Mouse (Mus musculus) mature B cell (primary cell): Measurements from ENCODE around the gene Oip5.
"Not testable (repeated sequence)": the region's sequence is repeated elsewhere in the genome, so short reads cannot be mapped to it uniquely, and the experiment has no call there.

ENCODE experiments used
- in situ Hi-C: fragments of 300-500 bp; cut with MboI; formaldehyde crosslinking; loops from 2 replicates; pipeline ENCODE4 v1.14.3; 2019

Gene Oip5

DNA sequence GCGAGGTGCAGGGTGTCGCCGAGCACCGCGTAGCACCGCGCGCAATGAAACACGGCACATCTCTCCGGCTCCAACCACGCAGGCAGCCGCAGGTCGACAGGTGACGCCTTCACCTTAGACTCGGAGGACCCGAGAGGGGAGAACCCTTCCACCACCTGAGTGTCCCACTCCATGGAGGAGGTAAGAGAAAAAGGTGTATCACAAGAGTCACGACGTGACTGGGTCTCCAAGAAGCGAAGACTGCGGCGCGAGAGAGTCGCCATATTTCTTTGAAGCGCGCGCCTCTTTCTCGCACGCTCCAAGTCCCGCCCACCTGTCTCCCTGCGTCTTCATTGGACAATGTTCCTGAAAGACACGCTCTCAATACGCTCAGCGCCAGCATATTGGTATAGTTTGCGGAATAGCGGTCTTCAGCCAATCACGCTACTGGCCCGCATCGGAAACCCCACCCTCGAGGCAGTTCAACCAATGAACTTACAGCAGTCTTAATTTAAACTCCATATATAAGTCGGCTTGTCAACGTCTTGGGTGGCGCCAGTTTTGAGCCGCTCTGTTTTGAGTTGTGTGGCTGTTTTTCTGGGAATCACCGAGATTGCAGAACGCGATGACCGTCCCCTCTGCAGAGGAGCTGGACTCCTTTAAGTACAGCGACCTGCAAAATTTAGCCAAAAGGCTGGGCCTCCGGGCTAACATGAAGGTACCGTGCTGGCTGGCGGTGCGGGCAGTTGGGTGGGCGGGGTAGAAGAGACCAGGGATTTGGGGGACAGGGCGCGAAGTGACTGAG, at the start of gene Oip5, which contains the start of gene Nusap1:
TSS of gene Oip5 (minus strand) at position 271 of the 784 bp plus-strand sequence.
TSS of gene Nusap1 (plus strand) at position 100 of the 784 bp plus-strand sequence.
- in situ Hi-C loops = no loop called here

DNA sequence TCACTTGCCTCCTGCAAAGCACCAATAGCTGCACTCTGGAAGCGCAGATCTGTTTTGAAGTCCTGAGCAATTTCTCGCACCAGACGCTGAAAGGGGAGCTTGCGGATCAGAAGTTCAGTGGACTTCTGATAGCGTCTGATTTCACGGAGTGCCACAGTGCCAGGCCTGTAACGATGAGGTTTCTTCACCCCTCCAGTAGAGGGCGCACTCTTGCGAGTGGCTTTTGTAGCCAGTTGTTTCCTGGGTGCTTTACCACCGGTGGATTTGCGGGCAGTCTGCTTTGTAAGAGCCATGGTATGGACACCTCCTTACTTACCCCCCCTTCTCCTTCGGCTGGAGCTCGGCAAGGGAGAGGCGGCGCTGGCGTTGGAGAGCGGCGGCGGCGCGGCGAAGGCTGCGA, 47.5 kb upstream of the Oip5 start:
- in situ Hi-C loops = not testable (repeated sequence)

DNA sequence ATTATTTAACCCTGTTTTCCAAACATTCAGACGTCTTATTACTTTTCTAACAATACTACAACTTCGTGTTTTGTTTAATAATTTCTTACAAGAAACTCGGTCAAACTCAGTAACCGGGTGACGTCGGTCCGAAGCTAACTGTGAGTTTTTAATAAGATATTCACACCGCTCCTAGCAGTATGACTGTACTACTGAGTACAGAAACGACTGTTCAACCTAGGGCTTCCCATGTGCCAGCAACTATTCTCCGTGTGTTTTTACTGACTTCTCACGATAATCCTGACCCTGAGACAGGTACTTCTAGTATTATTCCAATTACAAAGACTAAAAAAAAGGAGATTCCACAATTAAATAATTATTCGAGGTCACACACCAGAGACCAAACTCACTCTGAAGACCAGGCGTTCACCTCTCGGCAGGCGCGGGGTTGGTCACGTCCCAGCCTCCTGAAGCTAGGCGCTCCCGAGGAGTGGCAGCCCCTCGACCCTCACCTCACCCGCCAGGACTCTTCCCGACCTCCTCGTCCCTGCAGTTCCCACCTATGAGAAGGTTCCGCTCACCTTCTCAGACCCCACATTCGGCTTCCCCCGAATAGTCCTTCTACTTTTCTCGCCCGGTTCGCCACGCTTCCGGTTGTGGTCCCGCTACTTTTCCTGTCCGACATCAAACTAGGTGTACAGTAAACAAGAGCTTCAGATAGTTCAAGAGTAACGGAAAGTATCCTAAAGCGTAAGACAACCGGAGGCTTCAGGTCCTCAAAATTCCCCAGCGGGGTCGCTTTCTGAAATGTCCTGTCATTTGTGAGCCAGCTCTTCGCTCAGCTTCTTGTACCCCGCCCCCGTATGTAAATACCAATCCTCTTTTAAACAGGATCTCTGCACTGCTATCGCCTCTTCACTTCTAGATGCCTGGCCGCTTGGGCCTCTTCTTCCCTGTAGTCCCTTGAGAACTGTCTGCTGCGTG, 44.2 kb upstream of the Oip5 start, which contains the start of gene Ndufaf1:
TSS of gene Ndufaf1 (minus strand) at position 608 of the 963 bp plus-strand sequence.
- in situ Hi-C loops = no loop called here

DNA sequence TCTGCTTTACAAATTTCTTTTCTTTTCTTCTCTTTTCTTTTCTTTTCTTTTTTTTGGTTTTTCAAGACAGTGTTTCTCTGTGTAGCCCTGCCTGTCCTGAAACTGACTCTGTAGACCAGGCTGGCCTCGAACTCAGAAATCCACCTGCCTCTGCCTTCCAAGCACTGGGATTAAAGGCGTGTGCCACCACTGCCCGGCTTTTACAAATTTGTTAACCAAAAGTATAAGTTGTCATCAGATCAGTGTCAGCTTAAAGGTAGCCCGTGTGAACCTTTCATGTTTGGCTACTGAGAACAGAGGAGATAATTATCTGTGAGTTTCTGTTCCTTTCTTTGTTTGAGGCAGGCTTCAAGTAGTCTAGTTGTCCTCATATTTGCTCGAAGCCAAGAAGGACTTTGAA, 26.0 kb upstream of the Oip5 start:
- in situ Hi-C loops = no loop called here

DNA sequence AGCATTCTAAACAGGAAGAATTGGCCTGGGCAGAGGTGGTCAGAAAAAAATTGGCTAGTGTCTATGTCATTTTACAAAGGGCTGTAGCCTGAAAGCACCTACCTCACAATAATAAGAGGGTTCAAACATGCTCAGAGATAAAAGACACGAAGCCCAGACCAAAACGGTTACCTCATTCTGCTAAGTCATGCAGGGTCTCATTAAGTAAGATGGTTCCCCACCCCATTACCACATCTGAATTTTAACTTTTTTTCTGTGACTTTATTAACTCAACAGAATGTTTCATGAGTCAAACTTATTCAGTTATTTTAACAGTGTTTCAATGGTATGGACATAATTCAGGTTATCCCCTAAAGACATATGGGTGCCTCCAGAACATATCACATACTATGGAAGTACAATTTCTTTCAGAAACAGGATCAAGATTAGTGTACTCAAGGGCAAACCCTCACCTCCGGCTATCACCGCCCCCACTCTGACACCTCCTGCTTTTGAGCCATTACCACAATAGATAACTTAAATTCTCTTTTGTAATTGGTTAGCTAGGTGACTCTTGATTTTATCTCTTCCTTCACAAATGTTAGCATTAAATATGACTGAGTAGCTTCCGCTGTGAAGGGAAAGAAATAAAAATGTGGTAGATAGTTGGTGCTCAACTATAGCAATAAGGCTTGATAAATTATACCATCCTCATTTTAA, 23.1 kb upstream of the Oip5 start:
- in situ Hi-C loops = no loop called here

DNA sequence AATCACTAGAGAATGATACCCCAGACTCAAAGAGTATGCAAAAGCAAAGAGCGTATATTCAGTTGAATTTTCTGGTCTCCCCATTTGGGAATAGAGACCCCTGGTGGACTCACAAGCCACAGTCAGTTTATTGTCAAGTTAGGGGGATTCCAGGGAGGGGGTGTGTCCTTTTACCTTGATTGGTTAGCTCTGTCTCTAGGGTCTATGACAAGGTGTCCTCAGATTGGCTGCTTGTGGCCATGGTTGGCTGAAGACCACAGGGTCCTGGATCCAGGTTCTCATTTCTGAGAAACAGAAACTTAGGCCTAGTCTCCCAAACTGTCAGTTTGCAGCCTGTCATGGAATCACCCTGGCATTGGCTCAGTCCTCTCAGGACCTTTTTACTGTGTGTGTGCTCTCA, 18.5 kb upstream of the Oip5 start:
- in situ Hi-C loops = no loop called here

DNA sequence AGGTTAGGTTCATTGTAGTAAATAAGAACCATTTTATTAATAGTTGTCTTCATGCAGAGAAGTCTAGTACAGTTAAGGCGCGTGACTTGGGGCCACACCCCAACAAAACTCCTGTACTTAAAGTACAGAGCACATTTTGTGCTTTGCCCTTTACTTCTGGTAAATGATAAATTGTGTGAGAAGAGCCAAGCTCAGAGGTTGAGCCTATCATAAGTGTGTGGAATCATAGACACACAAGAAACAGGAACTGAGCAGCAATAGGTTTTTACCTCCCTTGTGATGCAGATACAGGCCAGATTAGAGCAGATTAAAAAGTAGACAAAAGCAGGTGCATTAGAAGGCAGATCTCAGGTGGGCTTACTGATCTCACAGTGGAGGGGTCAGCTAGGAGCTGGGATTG, 3.0 kb upstream of the Oip5 start:
- in situ Hi-C loops = no loop called here

DNA sequence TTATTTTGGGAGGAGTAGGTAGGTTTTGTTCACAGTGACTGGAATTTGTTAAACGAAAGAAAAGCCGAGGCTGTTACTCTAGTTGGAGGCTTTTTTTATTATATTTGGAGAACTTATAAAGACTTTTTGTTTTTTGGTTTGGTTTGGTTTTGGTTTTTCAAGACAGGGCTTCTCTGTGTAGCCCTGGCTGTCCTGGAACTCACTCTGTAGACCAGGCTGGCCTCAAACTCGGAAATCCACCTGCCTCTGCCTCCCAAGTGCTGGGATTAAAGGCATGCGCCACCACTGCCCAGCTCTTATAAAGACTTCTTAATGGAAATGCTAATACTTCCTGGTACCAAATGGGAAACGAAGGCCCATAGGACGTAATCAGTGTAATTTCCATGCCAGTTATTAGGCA, 733 bp upstream of the Oip5 start:
- in situ Hi-C loops = not testable (repeated sequence)

DNA sequence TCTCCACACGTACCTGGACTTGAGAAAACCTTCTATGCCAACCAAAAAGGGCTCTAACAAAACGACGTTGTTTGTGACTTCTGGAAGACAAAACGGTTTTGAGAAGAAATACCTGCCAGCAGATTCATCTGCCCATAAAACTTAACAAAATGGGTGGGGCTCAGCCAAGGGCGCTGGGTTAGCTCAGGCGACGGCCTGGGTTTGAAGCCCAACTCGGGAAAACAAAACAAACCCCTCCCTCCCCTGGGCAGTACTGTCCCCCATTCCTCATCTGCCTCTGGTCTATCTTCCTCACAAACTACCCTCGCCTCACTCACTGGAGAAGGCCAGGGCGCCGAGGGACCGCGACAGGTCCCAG, 449 bp downstream of the Oip5 start:
- in situ Hi-C loops = no loop called here

DNA sequence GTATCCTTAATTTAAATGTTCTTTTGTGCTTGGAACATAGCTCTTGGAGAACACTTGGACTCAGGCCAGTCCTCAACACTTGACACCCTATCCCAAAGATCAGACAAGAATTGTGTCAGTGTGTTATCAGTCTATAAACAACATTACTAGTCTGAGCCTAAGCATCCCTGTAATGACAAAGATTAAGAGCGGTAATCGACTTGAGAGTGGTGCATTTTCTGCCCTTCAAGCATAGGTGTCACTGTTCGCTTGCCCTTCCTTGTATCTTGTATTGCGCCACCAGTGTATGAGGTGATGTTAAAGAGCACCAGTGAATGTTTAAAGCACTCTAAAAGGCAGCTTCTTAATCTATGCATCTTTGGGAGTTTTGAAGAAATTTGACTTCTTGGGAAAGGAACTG, 11.2 kb downstream of the Oip5 start:
- in situ Hi-C loops = no loop called here

DNA sequence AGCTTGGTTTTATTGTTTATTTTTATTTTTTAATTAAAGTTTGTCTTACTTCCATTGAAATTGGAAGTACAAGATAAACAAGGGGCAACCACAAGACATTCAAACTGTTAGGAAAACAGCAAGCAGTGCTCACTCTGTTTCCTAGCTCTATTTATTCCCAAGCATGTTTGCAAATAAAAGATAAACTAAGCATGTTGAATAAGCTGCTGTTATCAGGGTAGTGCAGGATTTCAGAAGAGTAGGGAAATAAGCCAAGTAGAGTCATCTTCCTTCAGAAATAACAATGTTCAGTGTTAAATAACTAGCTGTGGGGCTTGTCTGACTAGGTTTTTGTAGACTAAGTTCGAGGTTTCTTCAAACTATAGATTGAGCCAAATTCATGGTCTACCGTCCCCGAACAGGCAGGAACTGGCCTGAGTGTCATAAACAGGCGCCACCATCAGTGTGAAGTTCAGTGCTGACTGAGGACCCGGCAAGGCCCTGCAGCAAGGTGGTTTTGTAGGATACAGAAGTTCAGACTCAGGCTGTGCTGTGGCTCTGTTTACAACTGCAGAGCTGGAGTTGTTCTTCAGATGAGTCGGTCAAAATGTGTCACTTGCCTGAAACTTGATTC, 12.8 kb downstream of the Oip5 start:
- in situ Hi-C loops = no loop called here

DNA sequence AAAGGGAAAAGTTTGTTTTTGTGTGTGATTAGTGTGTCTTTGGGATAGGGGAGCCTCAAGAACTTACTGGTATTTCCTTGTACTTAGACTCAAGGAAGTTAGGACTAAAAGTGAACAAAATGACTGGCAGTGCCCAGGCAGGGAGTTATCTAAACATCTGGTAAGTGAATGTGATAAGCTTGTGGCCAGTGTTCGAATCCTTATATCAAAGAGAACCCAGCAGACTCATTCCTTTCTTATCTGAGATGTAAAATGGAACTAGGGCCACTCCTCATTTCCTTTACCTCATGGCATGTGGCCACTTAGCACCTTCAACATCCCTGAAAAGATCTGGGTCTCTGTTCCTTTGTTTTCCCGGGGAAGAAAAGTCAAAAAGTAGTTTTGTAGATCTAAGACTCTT, 14.4 kb downstream of the Oip5 start:
- in situ Hi-C loops = no loop called here

DNA sequence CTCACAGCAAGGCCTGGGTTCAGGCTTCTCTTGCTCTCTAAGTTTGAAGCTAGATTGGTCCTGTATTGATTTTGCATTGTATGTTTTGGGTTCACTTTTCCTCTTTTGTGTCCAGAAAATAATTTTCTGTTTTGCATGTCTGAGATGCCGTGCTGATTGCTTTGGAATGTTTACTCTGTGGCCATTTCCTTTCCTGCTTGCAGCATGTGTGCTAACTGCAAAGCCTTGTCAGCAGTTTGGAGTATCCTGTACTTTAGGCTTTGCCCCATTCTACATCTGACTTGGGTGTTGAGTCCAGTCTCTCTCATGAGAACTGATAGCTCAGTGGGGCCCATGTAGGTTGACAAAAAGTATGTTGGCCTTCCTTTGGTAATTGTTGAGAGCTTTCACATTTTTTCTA, 15.8 kb downstream of the Oip5 start:
- in situ Hi-C loops = no loop called here

DNA sequence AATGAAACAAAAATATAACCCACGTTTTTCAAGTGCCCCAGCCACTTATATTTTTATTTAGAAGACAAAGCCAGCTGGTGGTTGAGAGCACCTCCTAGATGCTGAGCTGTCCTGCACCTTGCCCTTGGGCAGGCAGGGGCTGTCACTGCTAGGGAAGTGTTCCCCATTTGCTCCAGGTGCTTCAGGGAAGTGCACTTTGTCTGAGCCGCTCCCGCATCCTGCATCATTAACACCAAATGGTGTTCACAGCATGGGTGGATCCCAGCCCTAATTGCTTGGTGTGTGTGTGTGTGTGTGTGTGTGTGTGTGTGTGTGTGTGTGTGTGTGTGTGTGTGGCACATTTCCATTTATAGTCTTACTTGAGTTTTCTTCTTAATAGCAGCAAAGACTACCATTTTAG, 16.7 kb downstream of the Oip5 start:
- in situ Hi-C loops = not testable (repeated sequence)

DNA sequence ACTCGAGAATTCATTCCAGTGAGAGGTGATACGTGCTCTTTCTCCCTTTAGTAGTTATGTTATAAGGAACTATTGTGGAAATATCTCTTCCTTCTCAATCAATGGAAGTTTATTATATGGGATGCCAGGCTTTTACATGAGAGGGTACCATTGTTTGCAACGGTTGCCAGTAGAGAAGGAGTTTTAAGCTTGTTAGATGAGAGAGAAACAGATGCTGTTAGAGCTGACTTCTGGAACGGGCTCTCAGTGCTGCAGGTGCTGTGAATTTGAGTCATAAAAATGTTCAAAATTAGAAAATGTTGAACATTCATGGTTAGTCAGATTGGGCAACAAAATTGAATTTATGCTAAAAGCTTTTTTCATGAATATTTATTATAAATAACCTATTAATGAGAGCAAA, 17.2 kb downstream of the Oip5 start:
- in situ Hi-C loops = no loop called here

DNA sequence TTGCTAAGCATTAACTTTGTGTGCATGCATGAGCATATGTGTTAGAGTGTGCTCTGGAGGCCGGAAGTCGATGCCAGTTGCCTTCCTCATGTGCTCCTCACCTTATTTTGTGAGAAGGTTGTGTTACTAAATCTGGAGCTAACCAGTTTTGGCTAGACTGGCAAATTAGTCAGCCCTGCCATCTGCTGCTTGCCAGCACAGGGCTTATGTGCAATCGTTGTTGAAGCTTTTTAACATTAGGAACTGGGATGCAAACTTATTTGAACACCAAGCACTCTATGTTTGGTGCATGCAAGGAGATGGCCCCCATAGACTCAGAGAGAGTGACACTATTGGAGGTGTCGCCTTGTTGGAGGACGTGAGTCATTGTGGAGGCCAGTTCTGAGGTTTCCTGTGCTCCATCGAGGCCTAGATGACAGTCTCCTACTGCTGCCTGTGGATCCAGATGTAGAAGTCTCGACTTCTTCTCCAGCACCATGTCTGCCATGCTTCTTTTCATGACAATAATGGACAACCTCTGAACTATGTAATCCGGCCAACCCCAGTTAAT, 21.4 kb downstream of the Oip5 start:
- in situ Hi-C loops = no loop called here

DNA sequence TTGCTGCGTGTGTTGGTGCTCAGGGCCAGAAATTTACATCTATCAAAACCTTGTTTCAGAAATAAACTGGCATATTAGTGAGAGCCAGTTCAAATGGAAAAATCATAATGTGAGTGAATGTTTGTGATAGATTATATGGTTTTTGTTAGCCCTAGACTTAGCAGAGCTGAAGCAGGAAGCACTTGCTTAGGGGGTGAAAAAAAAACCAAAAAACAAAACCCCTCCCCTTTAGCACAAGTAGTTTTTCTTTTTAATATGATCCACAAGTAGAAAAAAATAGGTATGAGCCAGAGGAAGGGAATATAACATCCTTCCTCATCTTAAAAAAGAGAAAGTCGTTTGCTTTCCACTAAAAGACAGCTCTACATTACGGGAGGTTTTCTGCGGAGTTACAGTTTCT, 23.0 kb downstream of the Oip5 start:
- in situ Hi-C loops = no loop called here

DNA sequence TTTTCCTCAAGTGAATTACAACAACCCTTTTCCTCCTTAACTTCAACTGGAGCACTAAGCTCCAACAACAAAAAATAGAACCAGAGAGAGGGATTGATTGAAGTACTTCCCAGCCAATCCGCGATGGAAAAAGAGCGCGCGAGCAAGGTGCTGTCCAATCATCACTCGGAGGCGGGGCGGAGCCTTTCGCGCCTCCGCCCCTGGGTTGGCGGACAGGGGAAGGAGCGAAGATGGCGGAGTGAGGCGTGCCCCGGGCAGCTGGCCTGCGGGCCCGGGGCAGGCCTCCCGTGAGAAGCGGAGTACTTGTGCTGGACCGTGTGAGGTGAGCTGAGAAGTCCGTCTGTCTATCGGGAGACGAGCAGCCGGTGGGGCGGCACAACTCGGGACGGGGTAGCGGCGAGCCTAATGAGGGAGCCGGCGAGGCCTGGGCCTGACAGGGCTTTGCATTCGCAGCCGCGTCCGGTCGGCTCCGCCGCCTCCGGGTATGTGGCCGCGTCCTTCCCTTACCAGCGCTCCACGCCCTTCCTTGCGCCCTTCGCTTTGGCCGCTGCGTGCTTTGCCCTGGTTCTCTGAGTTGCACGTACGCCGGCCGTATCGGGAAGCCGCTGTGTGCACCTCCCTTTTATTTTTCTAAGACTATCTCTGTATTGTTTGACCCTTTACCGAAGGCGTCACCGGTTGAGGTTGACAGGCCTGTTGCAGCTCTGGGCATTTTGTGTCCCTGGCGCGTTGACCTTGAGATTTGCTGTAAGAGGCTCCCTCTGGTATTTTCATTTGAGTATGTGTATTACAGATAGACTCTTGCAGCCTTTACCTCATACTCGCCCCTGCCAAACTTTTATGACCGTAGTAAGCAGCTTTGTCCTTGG, 23.9 kb downstream of the Oip5 start:
- in situ Hi-C loops = loop anchor here (5.0 kb wide), 1 partner anchor 52 kb away; no protein-coding TSS in a partner anchor

DNA sequence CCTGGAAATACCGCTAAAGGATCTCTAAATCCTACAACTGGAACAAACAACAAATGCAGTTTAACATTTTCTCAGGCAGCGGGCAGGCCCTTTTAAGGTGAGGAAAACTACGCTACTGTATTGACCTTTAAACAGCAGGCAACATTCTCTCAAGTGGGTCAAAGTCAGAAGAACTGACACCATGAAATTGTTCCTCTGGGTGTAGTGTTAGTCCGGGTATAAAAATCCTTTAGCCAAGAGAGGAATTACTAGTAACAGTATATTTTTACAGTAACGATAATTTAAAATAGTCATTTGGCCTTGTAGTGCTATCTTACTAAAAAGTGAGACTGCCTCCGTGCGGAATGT, 24.5 kb downstream of the Oip5 start:
- in situ Hi-C loops = loop anchor here (5.0 kb wide), 1 partner anchor 51 kb away; no protein-coding TSS in a partner anchor

DNA sequence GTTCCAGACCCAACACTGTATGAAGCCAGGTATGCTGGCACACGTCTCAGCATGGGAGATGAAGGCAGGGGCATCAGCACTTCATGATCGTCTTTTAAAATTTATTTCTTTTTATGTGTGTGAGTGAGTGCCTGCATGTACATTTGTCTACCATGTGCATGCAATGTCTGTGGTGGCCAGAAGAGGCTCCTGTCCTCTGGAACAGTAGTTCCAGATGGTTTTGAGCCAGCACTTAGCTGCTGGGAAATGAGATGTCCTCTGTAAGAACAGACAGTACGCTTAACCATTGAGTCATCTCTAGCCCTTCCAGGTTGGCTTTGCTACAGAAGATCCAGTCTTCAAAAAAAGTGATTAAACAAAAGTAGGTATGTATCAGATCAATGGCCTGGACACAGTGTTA, 27.0 kb downstream of the Oip5 start:
- in situ Hi-C loops = loop anchor here (5.0 kb wide), 1 partner anchor 49 kb away; no protein-coding TSS in a partner anchor
